Mouse (Mus musculus) olfactory bulb, adult 2 months (tissue): ENCODE results near the gene Ireb2.
"Not testable (repeated sequence)": the region's sequence is repeated elsewhere in the genome, so short reads cannot be mapped to it uniquely, and the experiment has no call there.

ENCODE experiments used
- CTCF ChIP-seq: fragments of 200-500 bp; IDR thresholded peaks from 2 replicates; pipeline ENCODE4 v1.5.1; 2012; ENCODE audit warnings: low read depth, mild to moderate bottlenecking, low read length, moderate library complexity; ENCODE audit not compliant: insufficient read depth
- POLR2A ChIP-seq: fragments of 200-500 bp; IDR thresholded peaks from 2 replicates; pipeline ENCODE4 v1.6.1; 2012; ENCODE audit warnings: mild to moderate bottlenecking, low read depth, low read length, moderate library complexity; ENCODE audit not compliant: insufficient read depth

DNA sequence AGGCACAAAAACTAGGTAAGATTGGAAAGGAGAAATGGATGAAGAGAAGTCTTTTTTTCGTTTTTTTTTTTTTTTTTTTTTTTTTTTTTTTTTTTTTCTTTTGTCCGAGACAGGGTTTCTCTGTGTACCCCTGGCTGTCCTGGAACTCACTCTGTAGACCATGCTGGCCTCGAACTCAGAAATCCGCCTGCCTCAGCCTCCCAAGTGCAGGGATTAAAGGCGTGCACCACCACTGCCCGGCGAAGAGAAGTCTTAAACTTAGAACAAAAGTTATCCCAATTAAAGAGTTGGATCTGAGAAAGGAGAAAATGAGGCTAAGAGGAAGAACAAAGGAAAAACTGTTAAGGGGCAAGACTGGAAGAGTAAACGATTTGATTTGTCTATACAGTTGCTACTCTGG, 86.6 kb downstream of the Ireb2 start:
- not testable (repeated sequence) for TF ChIP-seq CTCF, POLR2A
